Mouse (Mus musculus) heart, adult 2 months (tissue): ENCODE measurements at regions not wholly inside any gene's neighbourhood (a gene's known extent, or its start where the extent isn't known, plus 50 kb on each side); places are given as distances from the start of the nearest gene placed in this dataset.

Source experiments
- CTCF ChIP-seq: fragments of 200-600 bp; IDR thresholded peaks from 2 replicates; pipeline ENCODE4 v1.8.1; 2022; ENCODE audit warnings: antibody characterized with exemption, mild to moderate bottlenecking, moderate library complexity
- EP300 ChIP-seq: fragments of 200-500 bp; IDR thresholded peaks from 2 replicates; pipeline ENCODE4 v1.6.1; 2011; ENCODE audit warnings: low read depth, low read length, control low read depth; ENCODE audit not compliant: insufficient read depth
- POLR2A ChIP-seq: fragments of 200-500 bp; IDR thresholded peaks from 2 replicates; pipeline ENCODE4 v1.6.1; 2011; ENCODE audit warnings: mild to moderate bottlenecking, low read depth, low read length, control low read depth; ENCODE audit not compliant: insufficient read depth

DNA sequence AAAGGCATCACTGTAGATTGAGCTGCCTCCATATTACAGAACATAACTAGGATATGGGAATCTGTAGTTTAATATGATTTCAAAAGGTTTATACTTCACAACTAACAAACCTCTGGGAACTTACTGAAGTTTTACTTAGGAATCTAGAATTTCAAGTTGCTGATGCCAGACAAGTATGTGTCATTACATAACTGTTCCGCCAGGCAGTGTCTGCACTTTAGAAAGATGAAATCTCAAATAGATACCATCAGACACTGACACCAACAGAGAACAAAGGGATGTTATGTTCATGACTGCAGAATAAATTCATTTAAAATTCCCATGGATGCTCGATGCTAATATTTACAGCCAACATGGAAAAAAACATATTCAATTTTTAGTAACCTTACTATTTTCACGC lies 117.7 kb upstream of the Arsj start:
- no peak for TF ChIP-seq CTCF
- no peak for TF ChIP-seq EP300
- no peak for TF ChIP-seq POLR2A
